Mouse (Mus musculus): ENCODE measurements around the gene Sept1.

DNA sequence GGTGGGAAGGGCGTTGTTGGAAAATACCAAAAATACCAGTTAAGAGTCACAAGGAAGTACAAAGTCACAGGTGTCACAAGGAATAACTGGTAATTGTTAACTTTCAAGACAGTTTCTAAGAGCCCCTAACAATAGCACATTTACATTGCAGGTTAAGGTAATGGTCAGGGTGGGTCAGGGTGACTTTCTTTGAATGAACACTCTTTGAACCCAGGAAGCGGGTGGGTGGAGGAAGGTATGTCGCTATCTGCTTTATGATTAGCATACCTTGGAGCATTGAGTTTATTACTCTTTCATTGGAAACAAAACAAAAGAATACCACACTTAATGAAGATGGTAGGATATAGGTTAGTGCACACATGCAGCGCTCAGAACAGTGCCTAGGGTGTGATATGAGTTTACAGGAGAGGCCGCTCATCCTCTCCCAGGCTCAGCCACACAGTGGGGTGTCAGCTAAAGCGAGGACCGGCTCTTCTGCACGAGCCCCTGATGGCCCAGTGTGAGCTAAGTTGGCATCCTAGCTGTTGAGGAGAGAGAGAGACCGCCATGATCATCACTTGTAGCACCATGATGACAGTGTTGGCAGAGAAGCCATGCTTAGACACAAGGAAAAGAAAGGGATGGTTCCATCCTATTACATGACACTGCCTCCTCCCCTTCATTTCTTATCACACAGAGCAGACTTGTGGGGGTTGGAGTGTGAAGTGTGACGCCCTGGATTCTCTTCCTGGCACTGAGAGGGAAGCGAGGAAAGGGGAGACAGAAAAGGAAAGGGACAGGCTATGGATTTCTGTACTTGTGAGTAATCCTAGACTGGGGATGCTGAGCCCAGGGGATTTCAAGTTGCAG lies 7.6 kb downstream of the Sept1 start:
- TF ChIP-seq CTCF (IDR thresholded peaks at IDR 0.05; ENCODE audit: borderline replicate concordance, insufficient read depth, low read depth, low read length) (no peak), POLR2A (IDR thresholded peaks at IDR 0.05; ENCODE audit: borderline replicate concordance, insufficient read depth, low read length) (no peak)

Measured in cerebellum, adult 2 months (tissue).